In the genomic region with DNA sequence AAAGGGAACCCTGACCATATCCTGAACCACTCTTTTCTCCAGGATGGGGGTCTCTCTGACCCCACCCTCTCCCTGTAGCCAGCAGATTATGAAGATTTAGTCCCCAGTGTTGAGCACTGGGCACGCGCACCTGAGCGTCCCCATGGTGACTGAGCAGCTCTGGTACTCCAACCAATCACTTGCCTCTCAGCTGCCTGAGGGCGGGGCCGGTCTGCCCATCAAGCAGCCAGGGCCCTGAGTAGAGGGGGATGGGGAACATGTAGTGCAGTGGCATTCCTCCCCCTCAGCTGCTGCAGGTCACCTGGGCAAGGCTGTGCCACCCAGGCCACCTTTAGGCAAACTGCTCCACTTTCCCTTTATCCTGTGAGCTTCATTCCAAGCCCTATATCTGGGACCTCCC, we compare ENCODE assay signal across 10 mouse cellular contexts.
A peak's percentile ranks its signal among the peaks of the same experiment; 100 is the strongest.
DNase-seq lines count a peak whose midpoint lies in the region; ATAC-seq lines count a peak whose summit lies in the region.
"Had no signal": no experiment of that assay in that cellular context is flagged by ENCODE, and none has a peak within 500 bp of the region (broad histone marks: within the 10 kb centered on the region; RNA-seq: fewer than 3 reads in every experiment).

No protein-coding gene starts in this region.

- no peak overlapping the region for H3K4me3 ChIP-seq in kidney, embryonic 15.5 days (replicated peaks)
- no peak overlapping the region for H3K4me3 ChIP-seq in kidney, embryonic 14.5 days (ENCODE audit: low read length)
- H3K4me3 ChIP-seq in embryonic facial prominence, embryonic 13.5 days = no peak overlapping the region
- H3K4me3 ChIP-seq in neural tube, embryonic 13.5 days = no peak overlapping the region

- H3K27me3 ChIP-seq in kidney, embryonic 15.5 days = no peaks in the 10 kb centered on the region
- H3K27me3 ChIP-seq in kidney, embryonic 14.5 days (ENCODE audit: control insufficient read depth, insufficient read depth, low read length) = no peaks in the 10 kb centered on the region
- H3K27me3 ChIP-seq in embryonic facial prominence, embryonic 13.5 days = no peaks in the 10 kb centered on the region
- H3K27me3 ChIP-seq in neural tube, embryonic 13.5 days = no peaks in the 10 kb centered on the region

- DNase-seq in kidney, postnatal 25 days = peak; percentile 45 to 78
- DNase-seq in thymus, postnatal 14 days = no peak
- no peak for DNase-seq in left cerebral cortex, postnatal 36 days (ENCODE audit: low spot score in 2 of 2)
- no peak for DNase-seq in natural killer cell, adult 2 months (ENCODE audit: low spot score in 2 of 2)
- DNase-seq: thymus, postnatal 25 days had no signal

- ATAC-seq in kidney, embryonic 15.5 days (replicated peaks; ENCODE audit: low FRiP score) = peak; percentile 73
- ATAC-seq in kidney, embryonic 14.5 days (ENCODE audit: low FRiP score, low TSS enrichment) = no peak
- ATAC-seq in embryonic facial prominence, embryonic 13.5 days (ENCODE audit: insufficient number of reproducible peaks, insufficient read depth, low FRiP score, low TSS enrichment, low read depth) = peak; percentile 17; the same call in 1 of the 2 replicates
- peak; percentile 34; the same call in 1 of the 2 replicates for ATAC-seq in neural tube, embryonic 13.5 days (ENCODE audit: low read depth)
- ATAC-seq: CD4-positive, CD25-positive, alpha-beta regulatory T cell, adult 4 months had no signal

- intact Hi-C loops in left cerebral cortex, postnatal 36 days (cut with DNase I) = no loop called here

- H3K27ac ChIP-seq in kidney, embryonic 15.5 days = no peak overlapping the region
- no peak overlapping the region for H3K27ac ChIP-seq in kidney, embryonic 14.5 days (ENCODE audit: low read depth, low read length)
- H3K27ac ChIP-seq in embryonic facial prominence, embryonic 13.5 days = no peak overlapping the region
- H3K27ac ChIP-seq in neural tube, embryonic 13.5 days (replicated peaks) = 0 out of 2 replicates have a peak overlapping the region, but pooled peaks have one; percentile 19

- H3K9me3 ChIP-seq in kidney, embryonic 15.5 days (replicated peaks) = no peaks in the 10 kb centered on the region
- no peaks in the 10 kb centered on the region for H3K9me3 ChIP-seq in kidney, embryonic 14.5 days (ENCODE audit: control insufficient read depth, low read length)
- no peaks in the 10 kb centered on the region for H3K9me3 ChIP-seq in embryonic facial prominence, embryonic 13.5 days
- H3K9me3 ChIP-seq in neural tube, embryonic 13.5 days = no peaks in the 10 kb centered on the region

- H3K4me2 ChIP-seq in kidney, embryonic 15.5 days = no peak overlapping the region
- no peak overlapping the region for H3K4me2 ChIP-seq in kidney, embryonic 14.5 days (replicated peaks; ENCODE audit: low read depth, low read length)
- H3K4me2 ChIP-seq in embryonic facial prominence, embryonic 13.5 days = no peak overlapping the region
- no peak overlapping the region for H3K4me2 ChIP-seq in neural tube, embryonic 13.5 days

- H3K4me1 ChIP-seq in kidney, embryonic 15.5 days = peaks cover 42% of the 10 kb centered on the region
- H3K4me1 ChIP-seq in kidney, embryonic 14.5 days (ENCODE audit: control insufficient read depth, insufficient read depth, low read length) = peaks cover 20% of the 10 kb centered on the region
- peaks cover 35% of the 10 kb centered on the region for H3K4me1 ChIP-seq in embryonic facial prominence, embryonic 13.5 days
- H3K4me1 ChIP-seq in neural tube, embryonic 13.5 days (replicated peaks) = peaks cover 50% of the 10 kb centered on the region

- 44% methylated on average over 5 of the region's 5 CpGs for WGBS in kidney, embryonic 15.5 days
- 41% methylated on average over 5 of the region's 5 CpGs for WGBS in kidney, embryonic 14.5 days
- 39% methylated on average over 5 of the region's 5 CpGs for WGBS in embryonic facial prominence, embryonic 13.5 days
- 23% methylated on average over 5 of the region's 5 CpGs for WGBS in neural tube, embryonic 13.5 days

- H3K36me3 ChIP-seq in kidney, embryonic 15.5 days = peaks cover 68% of the 10 kb centered on the region
- peaks cover 51% of the 10 kb centered on the region for H3K36me3 ChIP-seq in kidney, embryonic 14.5 days (ENCODE audit: control insufficient read depth, insufficient read depth, low read length)
- peaks cover 61% of the 10 kb centered on the region for H3K36me3 ChIP-seq in embryonic facial prominence, embryonic 13.5 days
- H3K36me3 ChIP-seq in neural tube, embryonic 13.5 days = peaks cover 68% of the 10 kb centered on the region

- H3K9ac ChIP-seq in kidney, embryonic 15.5 days = no peak overlapping the region
- no peak overlapping the region for H3K9ac ChIP-seq in kidney, embryonic 14.5 days (ENCODE audit: low read depth, low read length)
- no peak overlapping the region for H3K9ac ChIP-seq in embryonic facial prominence, embryonic 13.5 days
- no peak overlapping the region for H3K9ac ChIP-seq in neural tube, embryonic 13.5 days

Comparison
In these comparisons a context has a peak if more than half of its experiments do, and no peak if none do; other contexts are left out.
1. DNase-seq: peak in kidney, postnatal 25 days (2 of 2); none in thymus, postnatal 14 days (single experiment), left cerebral cortex, postnatal 36 days (0 of 2) and natural killer cell, adult 2 months (0 of 2).